Mouse (Mus musculus) spleen, postnatal 10 days (tissue): Measurements from ENCODE around the gene Abhd12.

Experiments used
- DNase-seq, 2 experiments: peaks; one replicate each; pipeline ENCODE4 v3.0.0; 2021 to 2022; ENCODE audit warnings: low spot score in 2 of 2

The Abhd12 gene

DNA sequence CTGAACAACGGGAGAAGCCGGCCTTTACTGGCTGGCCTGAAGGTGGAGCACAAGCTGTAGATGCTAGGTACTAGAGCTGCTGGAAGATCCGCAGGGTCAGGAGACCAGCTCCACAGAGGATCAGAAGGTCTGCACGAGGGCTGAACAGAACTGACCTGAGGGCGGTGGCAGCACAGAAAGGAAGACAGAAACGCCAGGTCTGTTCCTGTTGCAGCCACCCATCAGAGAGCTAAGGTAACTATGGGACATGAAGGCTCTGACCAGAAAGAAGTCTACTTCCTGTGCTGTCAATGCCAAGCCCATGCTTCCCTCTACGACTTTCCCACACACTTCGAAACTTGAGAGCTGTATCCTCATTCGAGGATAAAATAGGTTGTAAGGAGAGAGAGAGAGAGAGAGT lies 53.3 kb downstream of the Abhd12 start:
- DNase-seq = peak in 1 of 2 experiments; percentile 12

GRCm38 (mm10) chr2:150847436-150847995 lies 57.0 kb downstream of the Abhd12 start:
- DNase-seq = peak in 1 of 2 experiments; percentile 4

DNA sequence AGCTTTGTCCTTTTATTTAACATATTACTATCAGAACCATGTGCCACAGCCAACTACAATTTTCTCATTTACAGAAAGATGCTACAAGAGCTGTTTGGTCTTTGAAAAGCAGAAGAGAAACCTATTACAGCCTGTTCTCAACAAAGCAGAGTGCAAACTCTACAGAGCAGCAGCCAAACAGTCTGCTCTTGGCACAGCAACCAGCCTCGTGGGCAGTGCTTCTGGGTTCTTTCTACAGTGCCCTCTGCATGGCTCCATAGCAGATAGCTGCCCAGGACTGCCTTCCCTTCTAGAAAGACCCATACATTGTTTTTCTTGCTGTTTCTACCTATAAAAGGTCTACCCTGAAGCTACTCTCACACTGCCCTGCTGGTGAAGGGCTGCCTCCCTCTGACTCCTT lies 59.7 kb downstream of the Abhd12 start:
- DNase-seq = no peak

GRCm38 (mm10) chr2:150842049-150842461 lies 62.5 kb downstream of the Abhd12 start:
- DNase-seq = no peak

- no peak for DNase-seq
These were observed 63.4 kb downstream of the Abhd12 start for GRCm38 (mm10) chr2:150841109-150841508.

GRCm38 (mm10) chr2:150839686-150840471 lies 64.7 kb downstream of the Abhd12 start:
- no peak for DNase-seq

GRCm38 (mm10) chr2:150837781-150838180 lies 66.8 kb downstream of the Abhd12 start:
- no peak for DNase-seq

GRCm38 (mm10) chr2:150836906-150837305 lies 67.6 kb downstream of the Abhd12 start:
- DNase-seq = no peak

GRCm38 (mm10) chr2:150835975-150836374 lies 68.6 kb downstream of the Abhd12 start:
- no peak for DNase-seq

DNA sequence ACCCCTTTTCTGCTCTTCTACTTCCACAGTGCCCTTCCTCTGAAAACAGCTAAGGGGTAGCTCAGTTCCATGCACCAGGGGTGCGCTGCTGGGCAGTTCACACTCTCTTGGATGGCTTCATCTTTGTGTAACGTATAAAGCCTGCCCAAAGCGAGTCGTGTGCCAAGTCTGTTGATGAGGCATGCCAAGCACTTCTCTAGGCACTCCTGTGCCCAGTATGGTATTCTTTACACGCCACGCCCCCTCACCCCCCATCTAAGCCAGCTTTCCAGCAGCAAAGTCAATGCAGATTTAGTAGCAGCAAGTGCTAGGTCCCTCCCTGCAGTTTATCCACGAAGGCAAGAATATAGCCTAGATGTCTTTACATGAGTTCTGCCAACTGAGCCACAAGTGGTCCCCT lies 69.9 kb downstream of the Abhd12 start:
- DNase-seq = no peak

DNA sequence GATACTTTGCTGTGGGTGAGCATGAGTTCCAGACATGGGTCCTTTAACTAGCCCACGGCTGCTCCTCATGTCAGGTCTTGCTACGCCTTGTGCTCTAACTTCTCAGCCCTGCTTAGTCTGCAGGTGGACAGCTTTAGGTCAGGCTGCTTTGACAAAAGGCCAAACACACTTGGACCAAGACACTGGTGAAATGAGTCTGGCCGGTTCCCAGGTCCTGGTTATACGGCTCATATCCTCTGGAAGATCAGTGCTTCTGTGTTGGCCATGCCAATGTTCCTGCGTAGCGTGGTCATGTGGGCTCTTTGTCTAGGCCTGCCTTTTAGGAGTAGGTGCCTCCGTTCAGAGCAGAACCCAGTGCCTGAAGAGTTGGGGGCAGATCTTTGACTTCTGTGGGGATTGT lies 72.5 kb downstream of the Abhd12 start:
- no peak for DNase-seq

GRCm38 (mm10) chr2:150830911-150831441 lies 73.6 kb downstream of the Abhd12 start:
- DNase-seq = peak; percentile 23 to 32

GRCm38 (mm10) chr2:150830011-150830410 lies 74.5 kb downstream of the Abhd12 start:
- DNase-seq = no peak

- no peak for DNase-seq
These were observed 75.9 kb downstream of the Abhd12 start for GRCm38 (mm10) chr2:150828654-150829053.

DNA sequence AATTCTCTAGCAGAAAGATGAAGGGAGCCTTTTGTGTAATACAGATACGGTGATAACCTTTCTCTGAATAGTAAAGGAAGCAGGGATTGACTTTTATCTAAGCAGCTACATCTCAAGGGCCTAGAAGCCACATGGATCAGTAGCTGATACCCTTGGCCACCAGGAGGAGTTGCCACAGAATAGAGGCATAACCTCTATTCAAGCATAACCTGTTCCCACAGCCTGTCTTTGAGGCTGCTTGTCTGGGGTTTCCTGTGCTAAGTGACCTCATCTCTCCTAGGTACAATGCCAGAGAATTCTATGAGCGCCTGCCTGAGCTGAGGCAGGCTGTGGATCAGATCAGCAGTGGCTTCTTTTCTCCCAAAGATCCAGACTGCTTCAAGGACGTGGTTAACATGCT lies 76.4 kb downstream of the Abhd12 start:
- DNase-seq = no peak

- no peak for DNase-seq
These were observed 78.1 kb downstream of the Abhd12 start for GRCm38 (mm10) chr2:150826426-150826825.

- no peak for DNase-seq
These were observed 81.6 kb downstream of the Abhd12 start for GRCm38 (mm10) chr2:150822987-150823386.

GRCm38 (mm10) chr2:150820720-150821119 lies 83.8 kb downstream of the Abhd12 start:
- no peak for DNase-seq

- no peak for DNase-seq
These were observed 85.8 kb downstream of the Abhd12 start for GRCm38 (mm10) chr2:150818742-150819141.

GRCm38 (mm10) chr2:150816676-150817402 lies 87.7 kb downstream of the Abhd12 start:
- no peak for DNase-seq

GRCm38 (mm10) chr2:150812816-150813215 lies 91.7 kb downstream of the Abhd12 start:
- DNase-seq = no peak

DNA sequence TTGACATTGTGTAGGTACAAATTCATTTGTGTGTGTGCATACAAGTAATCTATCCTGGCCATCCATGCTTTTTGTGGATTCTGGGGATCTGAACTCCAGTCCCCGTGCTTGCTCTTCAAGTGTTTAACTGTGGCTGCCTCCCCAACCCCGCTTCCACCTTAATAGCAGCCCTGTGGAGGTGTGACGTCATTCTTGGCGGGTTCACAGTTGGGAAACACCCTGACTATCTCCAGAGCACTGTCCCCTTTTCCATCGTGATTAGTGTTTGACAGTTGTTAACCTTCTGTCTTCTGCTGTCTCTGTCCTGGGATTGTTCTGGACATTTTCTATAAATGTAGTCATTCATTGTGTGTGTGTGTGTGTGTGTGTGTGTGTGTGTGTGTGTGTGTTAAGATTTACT lies 93.9 kb downstream of the Abhd12 start:
- no peak for DNase-seq

GRCm38 (mm10) chr2:150808812-150809211 lies 95.7 kb downstream of the Abhd12 start:
- DNase-seq = no peak
